Mouse (Mus musculus): ENCODE measurements around the gene Rhbg.
"Not testable (repeated sequence)": the region's sequence is repeated elsewhere in the genome, so short reads cannot be mapped to it uniquely, and the experiment has no call there.

- TF ChIP-seq CTCF (IDR thresholded peaks at IDR 0.05; ENCODE audit: borderline replicate concordance, extremely low read depth, insufficient read depth, insufficient read length); POLR2A (IDR thresholded peaks at IDR 0.05; ENCODE audit: borderline replicate concordance, extremely low read depth, insufficient read depth, insufficient read length, poor library complexity, severe bottlenecking): not testable (repeated sequence)
Observed at GRCm38 (mm10) chr3:88268014-88268413, 13.5 kb upstream of the Rhbg start.
